Mouse (Mus musculus) intestine, postnatal 0 days (tissue): ENCODE measurements around the gene Tbl1xr1. TPM values are rescaled to one million over a fixed set of nuclear protein-coding genes. Genes with fewer than 3 reads are reported as not detected.

Source experiments
- ATAC-seq: fragments of 200-750 bp; cut with Nextera tagmentation; 2 replicates; pipeline ENCODE4 v1.8.0; 2017; ENCODE audit warnings: mild to moderate bottlenecking, moderate TSS enrichment, moderate library complexity
- H3K27ac ChIP-seq: fragments of 300-500 bp; sonication (generic); 2 replicates; pipeline ENCODE4 v1.5.1; 2014; ENCODE audit warnings: mild to moderate bottlenecking, low read depth, low read length, moderate library complexity
- H3K27me3 ChIP-seq: fragments of 300-500 bp; sonication (generic); replicated peaks from 2 replicates; pipeline ENCODE4 v1.6.1; 2014; ENCODE audit warnings: low read length, mixed read lengths; ENCODE audit not compliant: control insufficient read depth, insufficient read depth
- H3K36me3 ChIP-seq: fragments of 300-500 bp; sonication (generic); 2 replicates; pipeline ENCODE4 v1.6.1; 2014; ENCODE audit warnings: mild to moderate bottlenecking, moderate library complexity; ENCODE audit not compliant: control insufficient read depth, insufficient read depth
- H3K4me1 ChIP-seq: fragments of 300-500 bp; sonication (generic); replicated peaks from 2 replicates; pipeline ENCODE4 v1.6.1; 2014; ENCODE audit warnings: antibody characterized with exemption, low read length, mixed read lengths; ENCODE audit not compliant: control insufficient read depth, insufficient read depth
- H3K4me2 ChIP-seq: fragments of 300-500 bp; sonication (generic); replicated peaks from 2 replicates; pipeline ENCODE4 v1.6.1; 2014; ENCODE audit warnings: low read depth, mild to moderate bottlenecking, moderate library complexity
- H3K4me3 ChIP-seq: fragments of 300-500 bp; sonication (generic); 2 replicates; pipeline ENCODE4 v1.5.1; 2014; ENCODE audit warnings: low read depth, low read length
- H3K9ac ChIP-seq: fragments of 300-500 bp; sonication (generic); 2 replicates; pipeline ENCODE4 v1.6.1; 2014; ENCODE audit warnings: mild to moderate bottlenecking, low read depth, low read length
- H3K9me3 ChIP-seq: fragments of 300-500 bp; sonication (generic); 2 replicates; pipeline ENCODE4 v1.6.1; 2016; ENCODE audit warnings: mixed run types; ENCODE audit not compliant: control insufficient read depth
- CTCF ChIP-seq: sonication (generic); IDR thresholded peaks from 2 replicates; pipeline ENCODE4 v1.5.1; 2016; ENCODE audit warnings: low read depth, mild to moderate bottlenecking, control low read depth, antibody characterized with exemption, moderate library complexity
- WGBS: fragments of 180-500 bp; shearing (Covaris S2); extraction: QIAGEN DNeasy Blood & Tissue Kit; methylation state at CpG from one replicate; pipeline ENCODE4 v1.1.7; 2014; 5-methylcytosine and 5-hydroxymethylcytosine counted together
- polyA plus RNA-seq: library from polyadenylated mRNA; unstranded; fragments of >200 nt; fragmentation: Nextera tagmentation; extraction: Ambion mirVana; gene quantifications from 2 replicates; pipeline ENCODE4 v1.2.1, GENCODE M21; 2015

Tbl1xr1 gene
- polyA plus RNA-seq, 1 experiment from 2014 or later, result 5.6 TPM

- Histone ChIP-seq H3K4me2 (no peak overlapping the region), H3K4me1 (no peaks in the 10 kb centered on the region), H3K9ac (no peak overlapping the region), H3K4me3 (no peak overlapping the region), H3K36me3 (no peaks in the 10 kb centered on the region), H3K27me3 (no peaks in the 10 kb centered on the region), H3K9me3 (no peaks in the 10 kb centered on the region), H3K27ac (no peak overlapping the region)
- WGBS, result 85% methylated on average over 2 of the region's 2 CpGs
- peak; percentile 75 for TF ChIP-seq CTCF
- no peak; the same call in 1 of the 2 replicates for ATAC-seq
Observed at GRCm38 (mm10) chr3:22144255-22144654, 67.8 kb downstream of the Tbl1xr1 start.

DNA sequence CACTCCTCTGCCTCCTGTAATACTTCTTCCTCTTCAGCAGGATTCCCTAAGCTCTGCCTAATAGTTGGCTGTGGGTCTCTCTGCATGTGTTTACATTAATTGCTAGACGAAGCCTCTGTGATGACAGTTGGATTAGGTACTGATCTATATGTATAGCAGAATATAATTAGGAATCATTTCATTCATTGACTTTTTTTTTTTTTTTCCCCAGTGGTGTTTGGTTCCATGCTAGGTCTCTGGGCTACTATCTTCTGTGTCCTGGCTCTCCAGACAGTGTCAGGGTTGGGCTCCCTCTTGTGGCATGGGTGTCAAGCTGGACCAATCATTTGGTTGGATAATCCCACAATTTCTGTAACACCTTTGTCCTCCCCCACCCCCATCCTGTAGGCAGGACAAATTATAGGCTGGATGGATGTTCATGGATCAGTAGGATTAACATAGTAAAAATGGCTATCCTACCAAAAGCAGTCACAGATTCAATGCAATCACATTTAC lies 71.0 kb downstream of the Tbl1xr1 start:
- no peaks in the 10 kb centered on the region for H3K4me1 ChIP-seq
- H3K27ac ChIP-seq, result no peak overlapping the region
- 58% methylated on average over 1 of the region's 1 CpGs for WGBS
- H3K4me2 ChIP-seq, result no peak overlapping the region
- no peaks in the 10 kb centered on the region for H3K36me3 ChIP-seq
- H3K9me3 ChIP-seq, result no peaks in the 10 kb centered on the region
- H3K9ac ChIP-seq, result no peak overlapping the region
- H3K4me3 ChIP-seq, result no peak overlapping the region
- peak; percentile 60 for TF ChIP-seq CTCF
- no peak for ATAC-seq
- H3K27me3 ChIP-seq, result no peaks in the 10 kb centered on the region

DNA sequence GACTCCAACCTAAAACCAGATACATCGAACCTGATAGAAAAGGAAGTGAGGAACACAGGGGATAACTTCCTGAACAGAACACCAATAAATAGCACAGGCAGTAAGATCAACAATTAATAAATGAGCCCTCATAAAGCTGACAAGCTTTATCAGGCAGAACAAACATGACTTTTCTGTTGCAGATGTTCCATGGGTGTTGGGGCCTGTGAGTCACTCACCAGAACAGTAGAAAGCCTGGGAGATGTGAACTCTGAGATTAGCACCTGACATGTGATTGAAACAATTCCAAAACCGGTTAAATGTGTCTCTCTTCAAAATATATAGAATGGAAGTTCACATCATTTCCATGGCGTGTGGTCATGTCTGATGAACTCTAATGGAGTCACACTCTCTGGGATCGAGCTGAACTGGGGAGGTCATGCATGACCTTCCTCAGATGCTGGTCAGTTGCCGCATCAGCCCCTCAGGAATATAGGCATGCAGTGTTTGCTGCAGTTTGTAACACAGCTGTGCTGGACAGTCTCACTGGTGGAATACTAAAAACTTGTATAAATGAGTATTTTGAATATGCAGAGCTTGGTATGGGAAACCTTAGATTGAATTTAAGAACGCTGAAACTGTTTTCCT lies 72.0 kb downstream of the Tbl1xr1 start:
- H3K9me3 ChIP-seq, result no peaks in the 10 kb centered on the region
- H3K4me2 ChIP-seq, result no peak overlapping the region
- no peak overlapping the region for H3K9ac ChIP-seq
- H3K27me3 ChIP-seq, result no peaks in the 10 kb centered on the region
- H3K4me1 ChIP-seq, result no peaks in the 10 kb centered on the region
- 53% methylated on average over 6 of the region's 6 CpGs for WGBS
- H3K4me3 ChIP-seq, result no peak overlapping the region
- no peak for TF ChIP-seq CTCF
- no peaks in the 10 kb centered on the region for H3K36me3 ChIP-seq
- ATAC-seq, result peak; percentile 47; the same call in 1 of the 2 replicates
- no peak overlapping the region for H3K27ac ChIP-seq

DNA sequence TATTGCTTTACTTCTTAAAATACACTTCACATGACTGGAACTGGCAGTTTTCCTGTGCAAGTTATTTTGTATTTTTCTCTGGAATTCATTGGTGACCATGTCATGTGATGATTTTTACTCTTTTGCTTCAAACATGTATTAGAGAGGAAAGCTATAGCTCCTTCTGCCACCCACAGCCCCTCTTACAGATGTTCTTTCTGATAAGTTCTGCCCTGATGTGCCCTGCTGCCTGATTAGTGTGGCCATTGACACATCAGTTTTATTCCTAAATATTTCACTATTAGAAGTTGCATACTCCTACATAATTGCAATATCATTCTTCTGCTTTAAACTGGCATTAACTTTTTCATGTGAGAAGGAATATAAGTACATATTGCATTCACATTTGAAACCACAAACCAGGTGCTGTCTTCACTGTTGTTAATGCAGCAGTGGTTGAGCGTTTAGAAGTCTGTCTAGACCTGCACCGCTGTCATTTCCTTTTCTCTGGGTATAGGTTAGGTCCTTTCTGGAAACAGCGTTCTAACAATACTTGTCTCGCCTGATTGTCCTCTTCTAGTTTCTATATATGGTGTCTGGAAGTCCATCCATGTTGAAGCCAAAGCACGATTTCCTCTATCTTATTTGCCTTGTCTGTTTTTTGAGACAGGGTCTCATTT lies 74.5 kb downstream of the Tbl1xr1 start:
- H3K9me3 ChIP-seq, result no peaks in the 10 kb centered on the region
- no peaks in the 10 kb centered on the region for H3K4me1 ChIP-seq
- no peak overlapping the region for H3K9ac ChIP-seq
- H3K36me3 ChIP-seq, result no peaks in the 10 kb centered on the region
- H3K4me3 ChIP-seq, result no peak overlapping the region
- no peak overlapping the region for H3K27ac ChIP-seq
- no peak for ATAC-seq
- no peak overlapping the region for H3K4me2 ChIP-seq
- 87% methylated on average over 5 of the region's 5 CpGs for WGBS
- no peaks in the 10 kb centered on the region for H3K27me3 ChIP-seq
- TF ChIP-seq CTCF, result no peak

DNA sequence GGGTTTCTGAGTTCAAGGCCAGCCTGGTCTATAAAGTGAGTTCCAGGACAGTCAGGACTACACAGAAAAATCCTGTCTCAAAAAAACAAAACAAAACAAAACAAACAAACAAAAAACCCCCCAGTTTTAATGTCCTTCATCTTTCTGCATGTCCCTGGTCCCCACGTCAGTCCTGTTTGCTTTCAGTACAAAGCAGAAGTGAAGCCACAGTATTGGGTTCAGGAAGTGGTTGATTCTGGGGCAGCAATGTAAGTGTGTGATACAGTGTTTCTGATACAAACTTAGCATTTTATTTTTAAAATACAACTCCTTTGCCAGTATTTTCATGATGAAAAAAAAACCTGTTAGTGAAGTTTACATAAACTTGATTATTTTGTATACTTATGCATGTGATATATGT lies 76.3 kb downstream of the Tbl1xr1 start:
- TF ChIP-seq CTCF, result no peak
- no peaks in the 10 kb centered on the region for H3K4me1 ChIP-seq
- no peak for ATAC-seq
- no peak overlapping the region for H3K4me2 ChIP-seq
- no peak overlapping the region for H3K4me3 ChIP-seq
- H3K9ac ChIP-seq, result no peak overlapping the region
- no peaks in the 10 kb centered on the region for H3K36me3 ChIP-seq
- H3K27ac ChIP-seq, result no peak overlapping the region
- H3K27me3 ChIP-seq, result no peaks in the 10 kb centered on the region
- H3K9me3 ChIP-seq, result no peaks in the 10 kb centered on the region
- 86% methylated on average over 1 of the region's 1 CpGs for WGBS

DNA sequence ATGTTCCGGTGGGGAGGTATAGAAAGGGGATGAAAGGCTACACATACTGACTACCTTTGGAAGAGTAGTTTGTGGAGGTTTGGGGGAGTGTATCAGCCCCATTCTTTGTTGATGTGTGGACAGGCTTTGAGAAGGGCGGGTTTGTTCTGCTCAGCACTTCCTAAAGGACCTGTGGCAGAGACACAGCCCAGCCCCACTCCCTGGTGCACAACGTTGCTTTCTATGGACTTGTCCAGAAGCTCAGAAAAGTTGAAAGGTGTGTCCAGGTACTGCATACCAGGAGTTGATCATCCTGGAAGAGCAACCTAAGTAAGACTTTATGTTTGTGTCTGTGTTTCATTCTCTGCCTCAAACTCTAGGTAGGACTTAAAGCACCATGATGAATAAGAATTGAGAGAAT lies 78.1 kb downstream of the Tbl1xr1 start:
- no peak for ATAC-seq
- Histone ChIP-seq H3K36me3 (no peaks in the 10 kb centered on the region), H3K27me3 (no peaks in the 10 kb centered on the region), H3K4me2 (no peak overlapping the region), H3K4me1 (no peaks in the 10 kb centered on the region), H3K4me3 (no peak overlapping the region), H3K9ac (no peak overlapping the region), H3K9me3 (no peaks in the 10 kb centered on the region), H3K27ac (no peak overlapping the region)
- WGBS, result 85% methylated on average over 3 of the region's 3 CpGs
- TF ChIP-seq CTCF, result no peak
